Mouse (Mus musculus): ENCODE measurements around the gene 5530400C23Rik.
"Not testable (repeated sequence)": the region's sequence is repeated elsewhere in the genome, so short reads cannot be mapped to it uniquely, and the experiment has no call there.

5530400C23Rik gene

DNA sequence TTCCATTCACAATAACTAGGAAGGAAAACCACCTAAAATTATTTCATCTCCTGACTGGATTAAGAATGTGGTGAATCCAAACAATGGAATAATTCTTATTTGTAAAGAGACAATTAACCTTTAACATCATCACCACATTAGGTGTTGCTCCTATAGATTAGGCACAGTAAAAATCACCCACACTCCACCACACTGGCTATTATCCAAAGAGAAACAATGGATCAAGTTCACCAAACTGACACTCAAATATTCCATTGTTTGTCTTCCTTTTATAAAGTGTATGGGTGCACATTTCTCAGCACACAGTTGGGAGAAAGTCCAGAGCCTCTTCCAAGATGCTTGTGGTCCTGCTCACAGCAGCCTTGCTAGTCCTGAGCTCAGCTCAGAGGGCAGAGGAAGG lies at the start of gene 5530400C23Rik:
Gene 5530400C23Rik (plus strand): TSS at position 301 of the 400 bp plus-strand sequence.
- DNase-seq, result not testable (repeated sequence)

GRCm38 (mm10) chr6:133305952-133306715 lies 14.1 kb downstream of the 5530400C23Rik start:
- no peak for DNase-seq

GRCm38 (mm10) chr6:133313896-133314295 lies 21.9 kb downstream of the 5530400C23Rik start:
- DNase-seq, result not testable (repeated sequence)

DNA sequence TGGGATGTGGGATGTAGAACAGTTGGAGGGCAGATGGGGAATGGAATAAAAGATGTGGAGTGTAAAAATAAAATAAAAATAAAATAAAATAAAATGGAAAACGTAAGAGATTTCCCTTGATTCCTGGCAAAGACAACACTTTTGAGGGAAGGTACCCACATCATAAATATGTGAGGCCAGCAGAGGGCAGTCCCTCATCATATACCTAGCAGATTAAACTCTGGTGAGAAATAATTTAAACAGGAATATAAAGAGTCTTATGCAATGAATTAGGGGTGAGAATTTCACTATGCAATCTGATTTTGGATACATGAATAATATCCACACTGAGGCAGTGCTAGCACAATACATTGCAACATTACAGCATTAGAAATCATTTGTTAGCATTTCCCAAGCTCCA lies 46.5 kb downstream of the 5530400C23Rik start:
- DNase-seq, result no peak

DNA sequence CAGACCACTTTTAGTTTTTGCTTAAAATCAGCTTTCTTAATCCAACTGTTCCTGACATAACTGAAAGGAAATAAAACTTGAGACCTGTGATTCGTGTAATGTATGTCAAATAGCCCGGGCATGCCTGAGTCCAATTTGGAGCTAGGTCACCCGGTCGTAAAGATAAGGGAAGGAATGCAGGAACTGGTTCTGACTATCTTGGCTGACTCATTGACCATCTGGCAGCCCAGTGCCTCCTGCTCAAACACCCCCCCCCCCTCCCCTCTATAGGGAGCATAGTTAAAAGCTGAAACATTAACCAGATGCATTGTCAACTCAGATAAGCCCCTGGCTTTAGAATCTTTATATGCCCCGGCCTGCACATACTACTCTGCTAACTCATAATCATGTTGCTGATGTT lies 49.7 kb downstream of the 5530400C23Rik start:
- DNase-seq, result not testable (repeated sequence)

All from spleen, adult 18-20 months (tissue).